Mouse (Mus musculus): ENCODE results near the gene Chrdl2. TPM values are rescaled to one million over a fixed set of nuclear protein-coding genes. Genes with fewer than 3 reads are reported as not detected.

Chrdl2 gene
- polyA plus RNA-seq, 1 experiment from 2014 or later: not detected

GRCm38 (mm10) chr7:100017056-100017455 is 11.1 kb downstream of the Chrdl2 start:
- no peaks in the 10 kb centered on the region for H3K27me3 ChIP-seq (ENCODE audit: insufficient read depth, low read length)

GRCm38 (mm10) chr7:100027353-100027752 is 21.4 kb downstream of the Chrdl2 start:
- WGBS (ENCODE audit: insufficient replicate concordance): 53% methylated on average over 5 of the region's 5 CpGs
- no peaks in the 10 kb centered on the region for H3K4me1 ChIP-seq (ENCODE audit: insufficient read depth)
- ATAC-seq: no peak
- no peak overlapping the region for H3K4me3 ChIP-seq (ENCODE audit: low read depth, low read length)
- H3K27ac ChIP-seq (ENCODE audit: low read depth): no peak overlapping the region
- H3K9me3 ChIP-seq (ENCODE audit: low read length): no peaks in the 10 kb centered on the region
- H3K27me3 ChIP-seq (ENCODE audit: insufficient read depth, low read length): no peaks in the 10 kb centered on the region
- no peaks in the 10 kb centered on the region for H3K36me3 ChIP-seq (replicated peaks; ENCODE audit: insufficient read depth, low read length)
- DNase-seq: no peak
- H3K4me2 ChIP-seq (ENCODE audit: low read depth, low read length): no peak overlapping the region
- TF ChIP-seq EP300 (IDR thresholded peaks at IDR 0.05; ENCODE audit: low read depth): no peak
- TF ChIP-seq CTCF (IDR thresholded peaks at IDR 0.05; ENCODE audit: low read depth): no peak
- no peak overlapping the region for H3K9ac ChIP-seq (replicated peaks)

More at GRCm38 (mm10) chr7:100017056-100017455, 11.1 kb downstream of the Chrdl2 start:
- no peak overlapping the region for H3K4me3 ChIP-seq (ENCODE audit: low read depth, low read length)
- H3K27ac ChIP-seq (ENCODE audit: low read depth): no peak overlapping the region
- no peaks in the 10 kb centered on the region for H3K36me3 ChIP-seq (replicated peaks; ENCODE audit: insufficient read depth, low read length)
- ATAC-seq (no peak), DNase-seq (no peak)
- H3K9ac ChIP-seq (replicated peaks): no peak overlapping the region
- no peaks in the 10 kb centered on the region for H3K4me1 ChIP-seq (ENCODE audit: insufficient read depth)
- TF ChIP-seq CTCF (IDR thresholded peaks at IDR 0.05; ENCODE audit: low read depth): no peak
- TF ChIP-seq EP300 (IDR thresholded peaks at IDR 0.05; ENCODE audit: low read depth): no peak
- no peak overlapping the region for H3K4me2 ChIP-seq (ENCODE audit: low read depth, low read length)
- 82% methylated on average over 8 of the region's 8 CpGs for WGBS (ENCODE audit: insufficient replicate concordance)
- no peaks in the 10 kb centered on the region for H3K9me3 ChIP-seq (ENCODE audit: low read length)

GRCm38 (mm10) chr7:100029307-100029706 is 23.3 kb downstream of the Chrdl2 start:
- TF ChIP-seq EP300 (IDR thresholded peaks at IDR 0.05; ENCODE audit: low read depth) (no peak), CTCF (IDR thresholded peaks at IDR 0.05; ENCODE audit: low read depth) (peak; percentile 88)
- H3K9me3 ChIP-seq (ENCODE audit: low read length): no peaks in the 10 kb centered on the region
- no peaks in the 10 kb centered on the region for H3K27me3 ChIP-seq (ENCODE audit: insufficient read depth, low read length)
- no peaks in the 10 kb centered on the region for H3K4me1 ChIP-seq (ENCODE audit: insufficient read depth)
- WGBS (ENCODE audit: insufficient replicate concordance): 29% methylated on average over 3 of the region's 3 CpGs
- no peak overlapping the region for H3K27ac ChIP-seq (ENCODE audit: low read depth)
- no peak for ATAC-seq
- H3K36me3 ChIP-seq (replicated peaks; ENCODE audit: insufficient read depth, low read length): no peaks in the 10 kb centered on the region
- peak; percentile 37 for DNase-seq
- H3K9ac ChIP-seq (replicated peaks): no peak overlapping the region
- no peak overlapping the region for H3K4me2 ChIP-seq (ENCODE audit: low read depth, low read length)
- no peak overlapping the region for H3K4me3 ChIP-seq (ENCODE audit: low read depth, low read length)

- 77% methylated on average over 8 of the region's 8 CpGs for WGBS (ENCODE audit: insufficient replicate concordance)
Measured at GRCm38 (mm10) chr7:100030996-100031749, 25.2 kb downstream of the Chrdl2 start.

GRCm38 (mm10) chr7:100033672-100034071 is 27.7 kb downstream of the Chrdl2 start:
- Histone ChIP-seq H3K9me3 (ENCODE audit: low read length) (no peaks in the 10 kb centered on the region), H3K4me2 (ENCODE audit: low read depth, low read length) (no peak overlapping the region), H3K27me3 (ENCODE audit: insufficient read depth, low read length) (no peaks in the 10 kb centered on the region), H3K4me1 (ENCODE audit: insufficient read depth) (no peaks in the 10 kb centered on the region), H3K4me3 (ENCODE audit: low read depth, low read length) (no peak overlapping the region), H3K36me3 (replicated peaks; ENCODE audit: insufficient read depth, low read length) (no peaks in the 10 kb centered on the region), H3K9ac (replicated peaks) (no peak overlapping the region), H3K27ac (ENCODE audit: low read depth) (no peak overlapping the region)
- 59% methylated on average over 5 of the region's 5 CpGs for WGBS (ENCODE audit: insufficient replicate concordance)
- ATAC-seq: no peak
- no peak for DNase-seq
- TF ChIP-seq CTCF (IDR thresholded peaks at IDR 0.05; ENCODE audit: low read depth) (no peak), EP300 (IDR thresholded peaks at IDR 0.05; ENCODE audit: low read depth) (no peak)

More at GRCm38 (mm10) chr7:100030996-100031749, 25.2 kb downstream of the Chrdl2 start:
- ATAC-seq: no peak
- no peaks in the 10 kb centered on the region for H3K27me3 ChIP-seq (ENCODE audit: insufficient read depth, low read length)
- H3K27ac ChIP-seq (ENCODE audit: low read depth): no peak overlapping the region
- H3K4me3 ChIP-seq (ENCODE audit: low read depth, low read length): no peak overlapping the region
- H3K36me3 ChIP-seq (replicated peaks; ENCODE audit: insufficient read depth, low read length): no peaks in the 10 kb centered on the region
- no peak for DNase-seq
- H3K9me3 ChIP-seq (ENCODE audit: low read length): no peaks in the 10 kb centered on the region
- H3K9ac ChIP-seq (replicated peaks): no peak overlapping the region
- no peaks in the 10 kb centered on the region for H3K4me1 ChIP-seq (ENCODE audit: insufficient read depth)
- H3K4me2 ChIP-seq (ENCODE audit: low read depth, low read length): no peak overlapping the region
- TF ChIP-seq CTCF (IDR thresholded peaks at IDR 0.05; ENCODE audit: low read depth) (no peak), EP300 (IDR thresholded peaks at IDR 0.05; ENCODE audit: low read depth) (no peak)

GRCm38 (mm10) chr7:100034815-100035463 is 29.0 kb downstream of the Chrdl2 start:
- Histone ChIP-seq H3K27me3 (ENCODE audit: insufficient read depth, low read length) (no peaks in the 10 kb centered on the region), H3K4me3 (ENCODE audit: low read depth, low read length) (no peak overlapping the region), H3K9ac (replicated peaks) (no peak overlapping the region), H3K36me3 (replicated peaks; ENCODE audit: insufficient read depth, low read length) (no peaks in the 10 kb centered on the region), H3K4me2 (ENCODE audit: low read depth, low read length) (no peak overlapping the region), H3K9me3 (ENCODE audit: low read length) (no peaks in the 10 kb centered on the region), H3K27ac (ENCODE audit: low read depth) (no peak overlapping the region), H3K4me1 (ENCODE audit: insufficient read depth) (no peaks in the 10 kb centered on the region)
- TF ChIP-seq CTCF (IDR thresholded peaks at IDR 0.05; ENCODE audit: low read depth): no peak
- no peak for TF ChIP-seq EP300 (IDR thresholded peaks at IDR 0.05; ENCODE audit: low read depth)
- DNase-seq: no peak
- ATAC-seq: no peak
- 62% methylated on average over 11 of the region's 11 CpGs for WGBS (ENCODE audit: insufficient replicate concordance)

Measured in liver, postnatal 0 days (tissue).